Mouse (Mus musculus) embryonic facial prominence, embryonic 11.5 days (tissue): ENCODE results near the gene Fryl. TPM values are rescaled to one million over a fixed set of nuclear protein-coding genes. Genes with fewer than 3 reads are reported as not detected.
"Not testable (repeated sequence)": the region's sequence is repeated elsewhere in the genome, so short reads cannot be mapped to it uniquely, and the experiment has no call there.

Experiments
- ATAC-seq: fragments of 200-750 bp; cut with Nextera tagmentation; replicated peaks from 2 replicates; pipeline ENCODE4 v1.8.0; 2017; ENCODE audit warnings: low read depth; ENCODE audit not compliant: insufficient number of reproducible peaks, low FRiP score, low TSS enrichment
- DNase-seq: peaks from one replicate; pipeline ENCODE4 v3.0.0-alpha.2; 2015; ENCODE audit warnings: low spot score
- H3K27ac ChIP-seq: fragments of 300-500 bp; sonication (generic); replicated peaks from 2 replicates; pipeline ENCODE4 v1.5.1; 2014; ENCODE audit warnings: mild to moderate bottlenecking, low read depth, low read length, control low read depth
- H3K27me3 ChIP-seq: fragments of 300-500 bp; sonication (generic); 2 replicates; pipeline ENCODE4 v1.6.1; 2014; ENCODE audit warnings: mild to moderate bottlenecking, low read length, moderate library complexity, mixed read lengths; ENCODE audit not compliant: control insufficient read depth, insufficient read depth
- H3K36me3 ChIP-seq: fragments of 300-500 bp; sonication (generic); replicated peaks from 2 replicates; pipeline ENCODE4 v1.6.1; 2014; ENCODE audit warnings: low read depth, mild to moderate bottlenecking, low read length, moderate library complexity, mixed read lengths; ENCODE audit not compliant: control insufficient read depth, insufficient read depth
- H3K4me1 ChIP-seq: fragments of 300-500 bp; sonication (generic); 2 replicates; pipeline ENCODE4 v1.6.1; 2014; ENCODE audit warnings: low read length, mixed read lengths; ENCODE audit not compliant: control insufficient read depth, insufficient read depth
- H3K4me2 ChIP-seq: fragments of 300-500 bp; sonication (generic); 2 replicates; pipeline ENCODE4 v1.6.1; 2014; ENCODE audit warnings: low read depth, mild to moderate bottlenecking, control low read depth, low read length, moderate library complexity
- H3K4me3 ChIP-seq: fragments of 300-500 bp; sonication (generic); 2 replicates; pipeline ENCODE4 v1.5.1; 2014; ENCODE audit warnings: low read depth, low read length, control low read depth
- H3K9ac ChIP-seq: fragments of 300-500 bp; sonication (generic); replicated peaks from 2 replicates; pipeline ENCODE4 v1.6.1; 2014; ENCODE audit warnings: mild to moderate bottlenecking, control low read depth, low read length
- H3K9me3 ChIP-seq: fragments of 300-500 bp; sonication (generic); replicated peaks from 2 replicates; pipeline ENCODE4 v1.6.1; 2016; ENCODE audit warnings: mild to moderate bottlenecking, low read length, inconsistent platforms, mixed read lengths; ENCODE audit not compliant: control insufficient read depth
- WGBS: fragments of 180-500 bp; shearing (Covaris S2); extraction: QIAGEN DNeasy Blood & Tissue Kit; methylation state at CpG from one replicate; pipeline ENCODE4 v1.1.7; 2014; 5-methylcytosine and 5-hydroxymethylcytosine counted together
- polyA plus RNA-seq: library from polyadenylated mRNA; unstranded; fragments of >200 nt; fragmentation: Nextera tagmentation; extraction: Ambion mirVana; gene quantifications from 2 replicates; pipeline ENCODE4 v1.2.1, GENCODE M21; 2014

Fryl gene
- polyA plus RNA-seq, 1 experiment from 2014 or later: 25.7 TPM

- 70% methylated on average over 7 of the region's 7 CpGs for WGBS
Measured at GRCm38 (mm10) chr5:73047651-73048245, 208.7 kb downstream of the Fryl start.

GRCm38 (mm10) chr5:73044055-73044454 lies 212.4 kb downstream of the Fryl start:
- no peaks in the 10 kb centered on the region for H3K27me3 ChIP-seq
- H3K9me3 ChIP-seq: no peaks in the 10 kb centered on the region
- H3K9ac ChIP-seq: no peak overlapping the region
- no peak overlapping the region for H3K4me3 ChIP-seq
- no peak overlapping the region for H3K4me2 ChIP-seq
- 98% methylated on average over 2 of the region's 2 CpGs for WGBS
- ATAC-seq (no peak), DNase-seq (no peak)
- peaks cover 3% of the 10 kb centered on the region for H3K36me3 ChIP-seq
- H3K27ac ChIP-seq: no peak overlapping the region
- H3K4me1 ChIP-seq: no peaks in the 10 kb centered on the region

More at GRCm38 (mm10) chr5:73047651-73048245, 208.7 kb downstream of the Fryl start:
- Histone ChIP-seq H3K27me3 (no peaks in the 10 kb centered on the region), H3K27ac (no peak overlapping the region), H3K36me3 (peaks cover 3% of the 10 kb centered on the region), H3K9me3 (no peaks in the 10 kb centered on the region), H3K4me3 (no peak overlapping the region), H3K4me1 (no peaks in the 10 kb centered on the region), H3K9ac (no peak overlapping the region), H3K4me2 (no peak overlapping the region)
- ATAC-seq (no peak), DNase-seq (no peak)

GRCm38 (mm10) chr5:73032481-73032880 lies 223.9 kb downstream of the Fryl start:
- no peak for ATAC-seq
- 83% methylated on average over 11 of the region's 11 CpGs for WGBS
- no peak overlapping the region for H3K9ac ChIP-seq
- no peak for DNase-seq
- no peaks in the 10 kb centered on the region for H3K27me3 ChIP-seq
- no peaks in the 10 kb centered on the region for H3K4me1 ChIP-seq
- no peaks in the 10 kb centered on the region for H3K9me3 ChIP-seq
- no peak overlapping the region for H3K4me2 ChIP-seq
- no peak overlapping the region for H3K4me3 ChIP-seq
- H3K36me3 ChIP-seq: peaks cover 2% of the 10 kb centered on the region; the same call in 1 of the 2 replicates
- H3K27ac ChIP-seq: no peak overlapping the region

GRCm38 (mm10) chr5:73028646-73029045 lies 227.8 kb downstream of the Fryl start:
- no peak overlapping the region for H3K4me3 ChIP-seq
- H3K4me1 ChIP-seq: no peaks in the 10 kb centered on the region
- H3K27ac ChIP-seq: no peak overlapping the region
- DNase-seq (no peak), ATAC-seq (no peak; the same call in 1 of the 2 replicates)
- H3K9ac ChIP-seq: no peak overlapping the region
- no peaks in the 10 kb centered on the region for H3K36me3 ChIP-seq
- no peak overlapping the region for H3K4me2 ChIP-seq
- 75% methylated on average over 13 of the region's 13 CpGs for WGBS
- no peaks in the 10 kb centered on the region for H3K27me3 ChIP-seq
- no peaks in the 10 kb centered on the region for H3K9me3 ChIP-seq

GRCm38 (mm10) chr5:73023801-73024200 lies 232.6 kb downstream of the Fryl start:
- no peak for DNase-seq
- H3K4me2 ChIP-seq: no peak overlapping the region
- H3K9me3 ChIP-seq: no peaks in the 10 kb centered on the region
- H3K9ac ChIP-seq: no peak overlapping the region
- H3K4me3 ChIP-seq: no peak overlapping the region
- 91% methylated on average over 13 of the region's 13 CpGs for WGBS
- no peaks in the 10 kb centered on the region for H3K36me3 ChIP-seq
- H3K4me1 ChIP-seq: no peaks in the 10 kb centered on the region
- no peaks in the 10 kb centered on the region for H3K27me3 ChIP-seq
- no peak overlapping the region for H3K27ac ChIP-seq
- ATAC-seq: no peak

GRCm38 (mm10) chr5:73014745-73015144 lies 241.7 kb downstream of the Fryl start:
- no peaks in the 10 kb centered on the region for H3K36me3 ChIP-seq
- no peak overlapping the region for H3K4me2 ChIP-seq
- no peak for ATAC-seq
- H3K27me3 ChIP-seq: peaks cover 4% of the 10 kb centered on the region
- no peaks in the 10 kb centered on the region for H3K9me3 ChIP-seq
- no peak overlapping the region for H3K27ac ChIP-seq
- H3K4me3 ChIP-seq: no peak overlapping the region
- no peak overlapping the region for H3K9ac ChIP-seq
- H3K4me1 ChIP-seq: no peaks in the 10 kb centered on the region
- peak; percentile 35 for DNase-seq
- 44% methylated on average over 9 of the region's 9 CpGs for WGBS

- H3K4me1 ChIP-seq, H3K36me3 ChIP-seq: not testable (repeated sequence)
- ATAC-seq: peak; percentile 50; the same call in 1 of the 2 replicates
Measured at GRCm38 (mm10) chr5:73013611-73014287, 242.7 kb downstream of the Fryl start.

GRCm38 (mm10) chr5:73012884-73013610 lies 243.4 kb downstream of the Fryl start:
- not testable (repeated sequence) for DNase-seq, H3K4me2 ChIP-seq, H3K9ac ChIP-seq, H3K36me3 ChIP-seq, H3K4me1 ChIP-seq, H3K27me3 ChIP-seq, H3K9me3 ChIP-seq, H3K27ac ChIP-seq
- peak overlapping the region; percentile 30 for H3K4me3 ChIP-seq
- 21% methylated on average over 23 of the region's 27 CpGs for WGBS
- peak; percentile 63 for ATAC-seq

More at GRCm38 (mm10) chr5:73013611-73014287, 242.7 kb downstream of the Fryl start:
- H3K27ac ChIP-seq, DNase-seq, H3K27me3 ChIP-seq, H3K9ac ChIP-seq, H3K9me3 ChIP-seq: not testable (repeated sequence)
- Histone ChIP-seq H3K4me2 (peak overlapping the region; percentile 61), H3K4me3 (peak overlapping the region; percentile 30)
- WGBS: 1% methylated on average over 49 of the region's 65 CpGs
